Mouse (Mus musculus) megakaryocyte, embryonic 14.5 days (primary cell): Measurements from ENCODE around the gene Mindy2.

ENCODE experiments used
- FLI1 ChIP-seq: IDR thresholded peaks from 2 replicates; pipeline ENCODE4 v1.6.1; 2012; ENCODE audit warnings: low read length, inconsistent platforms, mixed read lengths
- GATA1 ChIP-seq: IDR thresholded peaks from 3 replicates; pipeline ENCODE4 v1.6.1; 2012; ENCODE audit warnings: mixed read lengths, low read length, inconsistent platforms, borderline replicate concordance

GRCm38 (mm10) chr9:70669197-70669596 is 12.2 kb upstream of the Mindy2 start:
- TF ChIP-seq GATA1 (no peak), FLI1 (no peak)
